Mouse (Mus musculus) bone marrow, adult 2 months (tissue): Measurements from ENCODE around the gene Dnaaf5.

Experiments
- CTCF ChIP-seq: fragments of 200-500 bp; IDR thresholded peaks from 2 replicates; pipeline ENCODE4 v1.5.1; 2011; ENCODE audit warnings: low read length, control low read depth; ENCODE audit not compliant: control insufficient read depth, insufficient read depth
- POLR2A ChIP-seq: fragments of 200-500 bp; IDR thresholded peaks from 2 replicates; pipeline ENCODE4 v1.6.1; 2011; ENCODE audit warnings: low read depth, mild to moderate bottlenecking, control low read depth, low read length, borderline replicate concordance; ENCODE audit not compliant: control insufficient read depth

GRCm38 (mm10) chr5:139227236-139227635 is 77.2 kb downstream of the Dnaaf5 start:
- TF ChIP-seq CTCF (no peak), POLR2A (no peak)
